Mouse (Mus musculus) midbrain, postnatal 0 days (tissue): ENCODE measurements at regions not wholly inside any gene's neighbourhood (a gene's known extent, or its start where the extent isn't known, plus 50 kb on each side); places are given as distances from the start of the nearest gene placed in this dataset.
A peak's percentile ranks its signal among the peaks of the same experiment; 100 is the strongest.

Source experiments
- ATAC-seq: fragments of 200-750 bp; cut with Nextera tagmentation; 2 replicates; pipeline ENCODE4 v1.8.0; 2017; ENCODE audit warnings: moderate number of reproducible peaks, mild to moderate bottlenecking, moderate TSS enrichment, moderate library complexity; ENCODE audit not compliant: low FRiP score
- DNase-seq: peaks from one replicate; pipeline ENCODE4 v3.0.0-alpha.2; 2015; ENCODE audit warnings: low spot score
- H3K27ac ChIP-seq: fragments of 300-500 bp; sonication (generic); 2 replicates; pipeline ENCODE4 v1.5.1; 2014; ENCODE audit warnings: low read depth, mild to moderate bottlenecking, low read length, mixed read lengths
- H3K27me3 ChIP-seq: fragments of 300-500 bp; sonication (generic); 2 replicates; pipeline ENCODE4 v1.6.1; 2014; ENCODE audit warnings: low read length, control low read depth, mixed read lengths; ENCODE audit not compliant: insufficient read depth
- H3K36me3 ChIP-seq: fragments of 300-500 bp; sonication (generic); 2 replicates; pipeline ENCODE4 v1.6.1; 2014; ENCODE audit warnings: low read length, control low read depth, mixed read lengths; ENCODE audit not compliant: insufficient read depth
- H3K4me1 ChIP-seq: fragments of 300-500 bp; sonication (generic); 2 replicates; pipeline ENCODE4 v1.6.1; 2014; ENCODE audit warnings: mild to moderate bottlenecking, control low read depth, antibody characterized with exemption, low read length, mixed read lengths; ENCODE audit not compliant: insufficient read depth
- H3K4me2 ChIP-seq: fragments of 300-500 bp; sonication (generic); 2 replicates; pipeline ENCODE4 v1.6.1; 2014; ENCODE audit warnings: low read depth, mild to moderate bottlenecking, low read length, mixed read lengths; ENCODE audit not compliant: poor library complexity, severe bottlenecking
- H3K4me3 ChIP-seq: fragments of 300-500 bp; sonication (generic); 2 replicates; pipeline ENCODE4 v1.5.1; 2014; ENCODE audit warnings: low read depth, mild to moderate bottlenecking, low read length, moderate library complexity
- H3K9ac ChIP-seq: fragments of 300-500 bp; sonication (generic); replicated peaks from 2 replicates; pipeline ENCODE4 v1.6.1; 2014; ENCODE audit warnings: mild to moderate bottlenecking, low read length, moderate library complexity, mixed read lengths; ENCODE audit not compliant: poor library complexity, severe bottlenecking
- H3K9me3 ChIP-seq: fragments of 300-500 bp; sonication (generic); 2 replicates; pipeline ENCODE4 v1.6.1; 2016; ENCODE audit warnings: low read length, control low read depth
- CTCF ChIP-seq: IDR thresholded peaks from 2 replicates; pipeline ENCODE4 v1.5.1; 2016; ENCODE audit warnings: antibody characterized with exemption, mild to moderate bottlenecking
- WGBS: fragments of 180-500 bp; shearing (Covaris S2); extraction: QIAGEN DNeasy Blood & Tissue Kit; methylation state at CpG from one replicate; pipeline ENCODE4 v1.1.7; 2014; 5-methylcytosine and 5-hydroxymethylcytosine counted together

GRCm38 (mm10) chr9:74556116-74556515 is 305.6 kb upstream of the Onecut1 start:
- Histone ChIP-seq H3K36me3 (no peaks in the 10 kb centered on the region), H3K4me1 (no peaks in the 10 kb centered on the region), H3K9ac (no peak overlapping the region), H3K4me2 (no peak overlapping the region), H3K27me3 (no peaks in the 10 kb centered on the region), H3K9me3 (no peaks in the 10 kb centered on the region), H3K27ac (no peak overlapping the region), H3K4me3 (no peak overlapping the region)
- no peak for TF ChIP-seq CTCF
- DNase-seq: peak; percentile 40
- WGBS: 31% methylated on average over 5 of the region's 5 CpGs
- no peak for ATAC-seq

DNA sequence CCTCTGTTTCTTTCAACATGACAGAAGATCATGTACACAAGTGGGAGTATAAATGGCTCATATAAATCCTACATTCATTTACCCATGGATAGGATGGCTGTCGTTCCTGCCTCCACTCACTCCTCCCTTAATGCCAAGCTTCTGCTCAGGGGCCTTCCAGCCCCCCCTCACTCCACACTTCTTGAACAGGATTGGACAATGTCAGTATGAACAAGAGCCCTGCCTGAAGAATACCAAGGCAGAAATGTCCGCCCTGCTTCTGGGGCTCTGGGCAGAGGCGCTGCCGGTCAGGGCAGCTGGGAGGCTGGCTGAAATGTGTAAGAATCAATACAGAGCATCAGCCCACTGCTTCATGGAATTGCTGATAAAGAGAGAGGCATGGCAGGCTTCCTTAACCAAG is 269.0 kb upstream of the Onecut1 start:
- Histone ChIP-seq H3K4me1 (no peaks in the 10 kb centered on the region; the same call in 1 of the 2 replicates), H3K9me3 (no peaks in the 10 kb centered on the region), H3K4me2 (no peak overlapping the region), H3K9ac (no peak overlapping the region), H3K27ac (no peak overlapping the region), H3K4me3 (no peak overlapping the region), H3K27me3 (no peaks in the 10 kb centered on the region), H3K36me3 (no peaks in the 10 kb centered on the region)
- ATAC-seq (no peak), DNase-seq (peak; percentile 3)
- no peak for TF ChIP-seq CTCF
- WGBS: 63% methylated on average over 4 of the region's 4 CpGs

DNA sequence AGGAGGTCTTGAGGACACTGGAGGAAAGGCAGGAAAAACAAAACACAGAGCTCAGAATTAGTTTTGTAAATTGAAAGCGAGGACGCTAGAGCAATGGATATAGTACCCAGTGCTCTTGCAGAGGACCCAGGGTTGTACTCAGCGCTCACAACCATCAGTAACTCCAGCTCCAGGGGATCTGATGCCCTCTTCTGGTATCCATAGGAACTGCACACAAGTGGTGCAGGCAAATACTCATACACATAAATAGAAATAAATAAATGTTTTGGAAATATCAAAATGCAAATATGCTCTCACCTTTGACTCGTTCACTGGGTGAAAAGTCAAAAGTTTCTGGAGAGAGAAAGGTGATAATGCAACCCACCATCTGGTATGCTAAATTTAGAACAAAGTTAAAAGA is 267.8 kb upstream of the Onecut1 start:
- Histone ChIP-seq H3K9me3 (no peaks in the 10 kb centered on the region), H3K9ac (no peak overlapping the region), H3K4me2 (no peak overlapping the region), H3K27ac (no peak overlapping the region), H3K4me1 (no peaks in the 10 kb centered on the region; the same call in 1 of the 2 replicates), H3K27me3 (no peaks in the 10 kb centered on the region), H3K36me3 (no peaks in the 10 kb centered on the region), H3K4me3 (no peak overlapping the region)
- TF ChIP-seq CTCF: peak; percentile 33; the same call in 1 of the 2 replicates
- ATAC-seq (no peak), DNase-seq (no peak)
- WGBS: 91% methylated on average over 4 of the region's 4 CpGs

DNA sequence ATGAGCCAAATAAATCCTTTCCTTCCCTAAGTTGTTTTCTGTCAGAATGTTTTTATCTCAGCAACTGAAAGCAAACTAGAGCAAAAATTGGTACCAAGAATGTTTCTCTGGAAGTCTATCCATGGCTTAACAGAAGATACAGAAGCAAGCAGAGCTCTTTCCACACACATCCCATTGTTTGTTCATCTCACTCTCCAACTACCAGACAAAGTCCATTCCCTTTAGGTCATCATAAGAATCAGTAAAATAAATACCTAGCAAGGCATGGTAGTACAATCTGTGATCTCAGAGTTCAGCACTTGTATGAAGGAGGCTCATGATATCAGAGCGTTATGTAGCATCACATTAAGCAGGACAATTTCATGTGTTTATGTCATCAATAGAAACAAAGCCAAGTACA is 257.3 kb upstream of the Onecut1 start:
- no peak overlapping the region for H3K27ac ChIP-seq
- no peak for TF ChIP-seq CTCF
- H3K27me3 ChIP-seq: no peaks in the 10 kb centered on the region
- 97% methylated on average over 1 of the region's 1 CpGs for WGBS
- H3K9me3 ChIP-seq: no peaks in the 10 kb centered on the region
- H3K4me2 ChIP-seq: no peak overlapping the region
- no peaks in the 10 kb centered on the region for H3K4me1 ChIP-seq
- no peak for DNase-seq
- no peak for ATAC-seq
- no peak overlapping the region for H3K4me3 ChIP-seq
- no peaks in the 10 kb centered on the region for H3K36me3 ChIP-seq
- no peak overlapping the region for H3K9ac ChIP-seq

GRCm38 (mm10) chr9:74621957-74622356 is 239.8 kb upstream of the Onecut1 start:
- no peak overlapping the region for H3K4me2 ChIP-seq
- H3K4me1 ChIP-seq: no peaks in the 10 kb centered on the region
- no peak overlapping the region for H3K9ac ChIP-seq
- H3K36me3 ChIP-seq: no peaks in the 10 kb centered on the region
- no peak overlapping the region for H3K27ac ChIP-seq
- ATAC-seq (no peak), DNase-seq (no peak)
- no peak for TF ChIP-seq CTCF
- H3K27me3 ChIP-seq: no peaks in the 10 kb centered on the region
- H3K4me3 ChIP-seq: no peak overlapping the region
- no peaks in the 10 kb centered on the region for H3K9me3 ChIP-seq

GRCm38 (mm10) chr9:74645394-74645793 is 216.3 kb upstream of the Onecut1 start:
- no peak for TF ChIP-seq CTCF
- H3K27ac ChIP-seq: no peak overlapping the region
- no peaks in the 10 kb centered on the region for H3K27me3 ChIP-seq
- no peak overlapping the region for H3K4me3 ChIP-seq
- H3K4me1 ChIP-seq: no peaks in the 10 kb centered on the region
- no peaks in the 10 kb centered on the region for H3K9me3 ChIP-seq
- no peaks in the 10 kb centered on the region for H3K36me3 ChIP-seq
- no peak overlapping the region for H3K4me2 ChIP-seq
- H3K9ac ChIP-seq: no peak overlapping the region
- DNase-seq: no peak
- 89% methylated on average over 2 of the region's 2 CpGs for WGBS
- ATAC-seq: no peak
